Mouse (Mus musculus): ENCODE data around the gene Grm8. TPM values are rescaled to one million over a fixed set of nuclear protein-coding genes. Genes with fewer than 3 reads are reported as not detected.
A peak's percentile ranks its signal among the peaks of the same experiment; 100 is the strongest.
"Not testable (repeated sequence)": the region's sequence is repeated elsewhere in the genome, so short reads cannot be mapped to it uniquely, and the experiment has no call there.

The Grm8 gene
- polyA plus RNA-seq, 1 experiment from 2014 or later: 1.9 TPM

DNA sequence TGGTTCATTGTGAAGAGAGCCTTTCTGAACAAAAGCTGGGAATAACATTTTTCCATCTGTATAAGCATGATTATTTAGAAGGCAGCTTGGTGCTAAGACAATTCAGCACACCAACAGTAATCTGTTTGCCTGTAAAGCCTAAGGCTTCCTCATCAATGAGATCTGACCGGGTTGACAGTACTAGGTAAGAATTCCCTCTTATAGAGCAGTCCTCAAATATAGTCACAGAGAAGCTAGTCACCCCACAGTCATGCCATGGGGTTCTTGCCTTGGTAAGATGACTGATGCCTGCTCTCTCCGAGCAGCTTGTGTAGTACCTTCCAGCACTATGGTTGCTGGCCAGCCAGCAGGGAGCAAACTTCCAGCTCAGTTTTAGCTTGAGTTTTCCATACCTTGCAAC is 246.6 kb downstream of the Grm8 start:
- H3K9me3 ChIP-seq (ENCODE audit: control insufficient read depth, low read length): no peaks in the 10 kb centered on the region
- no peaks in the 10 kb centered on the region for H3K4me1 ChIP-seq (replicated peaks; ENCODE audit: control insufficient read depth, insufficient read depth, low read length)
- no peaks in the 10 kb centered on the region for H3K27me3 ChIP-seq (ENCODE audit: control insufficient read depth, insufficient read depth, low read length)
- no peak for DNase-seq (ENCODE audit: low spot score)
- no peak overlapping the region for H3K27ac ChIP-seq (ENCODE audit: low read depth, low read length)
- H3K9ac ChIP-seq (ENCODE audit: low read depth, low read length): no peak overlapping the region
- 91% methylated on average over 2 of the region's 2 CpGs for WGBS
- no peak overlapping the region for H3K4me2 ChIP-seq (replicated peaks; ENCODE audit: low read depth, low read length)
- no peak overlapping the region for H3K4me3 ChIP-seq (ENCODE audit: low read depth, low read length)
- H3K36me3 ChIP-seq (ENCODE audit: control insufficient read depth, insufficient read depth, low read length): no peaks in the 10 kb centered on the region
- ATAC-seq (ENCODE audit: low FRiP score): no peak

DNA sequence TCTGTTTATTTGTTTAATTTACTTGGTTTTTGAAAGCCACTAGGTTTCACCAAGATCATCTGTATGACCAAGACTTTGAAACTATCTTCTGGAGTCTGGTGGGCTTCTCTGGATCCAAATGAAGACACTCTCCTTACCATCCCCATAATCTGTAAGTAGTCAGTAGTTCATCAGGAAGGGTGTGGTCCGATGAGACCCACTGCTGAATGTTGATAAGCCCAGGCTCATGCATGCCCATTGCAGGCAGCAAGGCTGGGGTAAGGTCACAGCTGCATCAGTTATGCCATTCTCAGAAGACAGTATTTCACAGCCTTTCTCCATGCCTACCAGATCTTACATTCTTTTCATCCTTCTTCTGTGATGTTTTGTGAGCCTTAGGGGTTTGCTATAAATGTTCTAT is 247.1 kb downstream of the Grm8 start:
- H3K4me3 ChIP-seq (ENCODE audit: low read depth, low read length): no peak overlapping the region
- H3K4me2 ChIP-seq (replicated peaks; ENCODE audit: low read depth, low read length): no peak overlapping the region
- no peaks in the 10 kb centered on the region for H3K27me3 ChIP-seq (ENCODE audit: control insufficient read depth, insufficient read depth, low read length)
- 96% methylated on average over 1 of the region's 1 CpGs for WGBS
- no peak for ATAC-seq (ENCODE audit: low FRiP score)
- no peak for DNase-seq (ENCODE audit: low spot score)
- no peak overlapping the region for H3K9ac ChIP-seq (ENCODE audit: low read depth, low read length)
- H3K36me3 ChIP-seq (ENCODE audit: control insufficient read depth, insufficient read depth, low read length): no peaks in the 10 kb centered on the region
- no peaks in the 10 kb centered on the region for H3K9me3 ChIP-seq (ENCODE audit: control insufficient read depth, low read length)
- no peaks in the 10 kb centered on the region for H3K4me1 ChIP-seq (replicated peaks; ENCODE audit: control insufficient read depth, insufficient read depth, low read length)
- H3K27ac ChIP-seq (ENCODE audit: low read depth, low read length): no peak overlapping the region

DNA sequence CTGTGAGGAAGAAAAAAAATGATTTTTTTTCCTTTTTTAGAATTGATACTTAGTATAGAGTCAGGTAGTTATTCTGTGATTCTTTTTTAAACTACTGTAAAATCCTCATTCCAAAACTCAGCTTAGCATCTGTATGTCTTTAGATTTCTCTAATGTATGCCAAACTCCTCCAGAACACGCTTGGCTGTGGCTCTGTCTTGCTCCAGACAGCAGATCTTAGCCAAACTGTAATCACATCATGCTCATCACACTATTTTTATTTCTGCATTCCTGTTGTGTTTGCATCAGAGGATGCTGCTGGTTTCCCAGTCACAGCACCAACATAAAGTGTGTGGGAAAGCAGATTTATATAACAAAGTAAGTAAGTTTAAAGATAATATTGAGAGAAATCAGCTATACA is 249.2 kb downstream of the Grm8 start:
- no peaks in the 10 kb centered on the region for H3K9me3 ChIP-seq (ENCODE audit: control insufficient read depth, low read length)
- H3K4me2 ChIP-seq (replicated peaks; ENCODE audit: low read depth, low read length): no peak overlapping the region
- H3K27me3 ChIP-seq (ENCODE audit: control insufficient read depth, insufficient read depth, low read length): no peaks in the 10 kb centered on the region
- H3K27ac ChIP-seq (ENCODE audit: low read depth, low read length): no peak overlapping the region
- ATAC-seq (ENCODE audit: low FRiP score) (no peak), DNase-seq (ENCODE audit: low spot score) (no peak)
- no peaks in the 10 kb centered on the region for H3K36me3 ChIP-seq (ENCODE audit: control insufficient read depth, insufficient read depth, low read length)
- H3K9ac ChIP-seq (ENCODE audit: low read depth, low read length): no peak overlapping the region
- H3K4me1 ChIP-seq (replicated peaks; ENCODE audit: control insufficient read depth, insufficient read depth, low read length): no peaks in the 10 kb centered on the region
- H3K4me3 ChIP-seq (ENCODE audit: low read depth, low read length): no peak overlapping the region
- WGBS: 94% methylated on average over 1 of the region's 1 CpGs

DNA sequence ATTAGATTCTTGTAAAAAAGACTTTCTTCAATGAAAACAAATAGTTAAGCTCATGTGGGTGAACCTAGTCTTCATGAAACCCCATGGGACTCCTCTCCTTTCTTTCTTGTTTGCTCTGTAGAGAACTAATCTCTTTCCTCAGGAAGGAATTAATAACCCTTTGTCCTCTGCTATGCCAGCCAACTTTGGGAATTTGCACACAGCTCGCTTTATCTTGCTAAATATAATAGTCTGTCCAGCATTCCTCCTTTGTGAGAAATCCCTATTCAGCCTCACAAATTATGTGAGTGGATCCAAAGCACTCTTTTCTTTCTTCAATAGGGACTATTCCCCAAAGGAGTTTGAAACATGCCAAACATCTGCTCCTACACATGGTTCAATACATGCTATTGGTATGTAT is 285.3 kb downstream of the Grm8 start:
- Histone ChIP-seq H3K4me2 (replicated peaks; ENCODE audit: low read depth, low read length) (no peak overlapping the region), H3K27me3 (ENCODE audit: control insufficient read depth, insufficient read depth, low read length) (no peaks in the 10 kb centered on the region), H3K27ac (ENCODE audit: low read depth, low read length) (no peak overlapping the region), H3K36me3 (ENCODE audit: control insufficient read depth, insufficient read depth, low read length) (no peaks in the 10 kb centered on the region), H3K4me3 (ENCODE audit: low read depth, low read length) (no peak overlapping the region), H3K9ac (ENCODE audit: low read depth, low read length) (no peak overlapping the region), H3K4me1 (replicated peaks; ENCODE audit: control insufficient read depth, insufficient read depth, low read length) (no peaks in the 10 kb centered on the region), H3K9me3 (ENCODE audit: control insufficient read depth, low read length) (no peaks in the 10 kb centered on the region)
- ATAC-seq (ENCODE audit: low FRiP score) (peak; percentile 59; the same call in 1 of the 2 replicates), DNase-seq (ENCODE audit: low spot score) (no peak)
- WGBS: 57% methylated on average over 1 of the region's 1 CpGs

DNA sequence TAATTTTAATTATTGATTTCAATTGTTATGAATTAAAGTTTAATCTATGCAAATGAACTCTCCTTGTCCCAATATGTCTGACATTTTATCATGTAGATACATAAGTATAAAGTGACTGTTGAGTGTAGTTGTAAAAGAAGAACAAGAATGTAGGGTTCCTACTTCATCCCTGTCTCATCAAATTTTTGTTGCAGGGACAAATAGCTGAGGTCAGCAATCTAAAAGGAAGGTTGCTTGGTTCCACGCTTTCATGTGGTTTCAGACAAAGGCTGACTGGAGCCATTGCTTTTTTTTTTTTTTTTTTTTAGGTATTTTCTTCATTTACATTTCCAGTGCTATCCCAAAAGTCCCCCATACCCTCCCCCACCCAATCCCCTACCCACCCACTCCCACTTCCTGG is 298.8 kb downstream of the Grm8 start:
- no peaks in the 10 kb centered on the region for H3K27me3 ChIP-seq (ENCODE audit: control insufficient read depth, insufficient read depth, low read length)
- no peak overlapping the region for H3K4me3 ChIP-seq (ENCODE audit: low read depth, low read length)
- H3K9ac ChIP-seq (ENCODE audit: low read depth, low read length): no peak overlapping the region
- ATAC-seq (ENCODE audit: low FRiP score) (no peak), DNase-seq (ENCODE audit: low spot score) (no peak)
- H3K4me1 ChIP-seq (replicated peaks; ENCODE audit: control insufficient read depth, insufficient read depth, low read length): no peaks in the 10 kb centered on the region
- H3K4me2 ChIP-seq (replicated peaks; ENCODE audit: low read depth, low read length): no peak overlapping the region
- H3K27ac ChIP-seq (ENCODE audit: low read depth, low read length): no peak overlapping the region
- 83% methylated on average over 1 of the region's 1 CpGs for WGBS
- H3K9me3 ChIP-seq (ENCODE audit: control insufficient read depth, low read length): no peaks in the 10 kb centered on the region
- no peaks in the 10 kb centered on the region for H3K36me3 ChIP-seq (ENCODE audit: control insufficient read depth, insufficient read depth, low read length)

DNA sequence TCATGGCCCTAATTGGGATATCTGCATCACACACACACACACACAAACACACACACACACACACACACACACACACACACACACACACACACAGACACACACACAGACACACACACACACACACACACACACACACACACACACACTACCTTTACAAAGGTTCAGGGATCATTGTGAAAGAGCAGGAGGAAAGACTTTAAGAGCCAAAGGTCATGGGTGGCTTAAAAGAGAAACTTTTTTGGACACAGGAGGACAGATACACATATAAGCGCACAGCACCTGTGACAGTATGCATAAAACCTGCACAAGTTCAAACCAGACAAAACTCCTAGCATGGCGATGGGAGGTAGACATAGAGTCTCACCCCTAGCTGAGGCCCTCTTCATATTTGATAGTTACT is 315.2 kb downstream of the Grm8 start:
- 90% methylated on average over 2 of the region's 2 CpGs for WGBS
- H3K27me3 ChIP-seq (ENCODE audit: control insufficient read depth, insufficient read depth, low read length); H3K4me3 ChIP-seq (ENCODE audit: low read depth, low read length); DNase-seq (ENCODE audit: low spot score); ATAC-seq (ENCODE audit: low FRiP score); H3K4me2 ChIP-seq (replicated peaks; ENCODE audit: low read depth, low read length); H3K27ac ChIP-seq (ENCODE audit: low read depth, low read length); H3K9ac ChIP-seq (ENCODE audit: low read depth, low read length); H3K4me1 ChIP-seq (replicated peaks; ENCODE audit: control insufficient read depth, insufficient read depth, low read length); H3K36me3 ChIP-seq (ENCODE audit: control insufficient read depth, insufficient read depth, low read length); H3K9me3 ChIP-seq (ENCODE audit: control insufficient read depth, low read length): not testable (repeated sequence)

DNA sequence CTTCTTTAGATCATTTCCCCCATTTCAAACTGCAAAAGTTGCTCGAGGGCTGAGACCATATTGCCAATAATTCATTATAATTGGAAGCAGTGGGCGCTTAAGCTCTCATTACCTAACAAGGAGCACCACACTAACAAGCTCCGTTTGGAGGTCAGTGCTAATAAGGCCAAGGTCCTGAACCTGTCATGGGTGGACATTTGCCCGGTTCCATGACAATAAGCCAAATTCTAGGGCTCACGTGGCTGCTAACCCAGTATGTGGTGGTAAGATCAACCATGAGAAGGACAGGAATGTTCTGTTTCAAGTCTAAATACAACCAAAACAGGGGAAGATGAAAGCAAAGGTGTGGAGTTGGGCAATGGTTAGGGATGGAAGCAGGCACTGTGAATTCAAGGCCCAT is 322.2 kb downstream of the Grm8 start:
- Histone ChIP-seq H3K36me3 (ENCODE audit: control insufficient read depth, insufficient read depth, low read length) (no peaks in the 10 kb centered on the region), H3K4me1 (replicated peaks; ENCODE audit: control insufficient read depth, insufficient read depth, low read length) (no peaks in the 10 kb centered on the region), H3K4me3 (ENCODE audit: low read depth, low read length) (no peak overlapping the region), H3K9me3 (ENCODE audit: control insufficient read depth, low read length) (no peaks in the 10 kb centered on the region), H3K4me2 (replicated peaks; ENCODE audit: low read depth, low read length) (no peak overlapping the region), H3K27me3 (ENCODE audit: control insufficient read depth, insufficient read depth, low read length) (no peaks in the 10 kb centered on the region), H3K9ac (ENCODE audit: low read depth, low read length) (no peak overlapping the region), H3K27ac (ENCODE audit: low read depth, low read length) (no peak overlapping the region)
- ATAC-seq (ENCODE audit: low FRiP score): no peak
- WGBS: 84% methylated on average over 5 of the region's 5 CpGs
- no peak for DNase-seq (ENCODE audit: low spot score)

DNA sequence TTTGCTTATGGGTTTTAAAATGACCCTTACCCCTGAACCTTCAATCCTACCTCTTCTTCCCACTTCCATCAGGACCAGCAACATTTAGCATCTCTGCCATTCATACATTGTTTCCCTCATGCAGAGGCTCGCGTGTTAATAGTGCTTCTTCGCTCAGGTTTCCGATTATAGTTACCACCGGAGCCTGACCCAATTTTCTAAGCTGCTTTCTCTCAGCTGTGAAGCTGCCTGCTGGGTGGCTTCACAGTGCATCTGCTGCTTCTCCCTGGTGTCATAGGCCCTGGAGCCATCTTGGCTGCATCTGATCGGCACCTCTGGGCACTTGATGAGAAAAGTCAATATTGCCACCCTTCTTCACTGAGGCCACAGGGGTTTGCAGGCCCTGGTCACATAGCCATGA is 325.0 kb downstream of the Grm8 start:
- no peak overlapping the region for H3K9ac ChIP-seq (ENCODE audit: low read depth, low read length)
- H3K4me3 ChIP-seq (ENCODE audit: low read depth, low read length): no peak overlapping the region
- no peaks in the 10 kb centered on the region for H3K36me3 ChIP-seq (ENCODE audit: control insufficient read depth, insufficient read depth, low read length)
- DNase-seq (ENCODE audit: low spot score) (no peak), ATAC-seq (ENCODE audit: low FRiP score) (no peak)
- no peaks in the 10 kb centered on the region for H3K4me1 ChIP-seq (replicated peaks; ENCODE audit: control insufficient read depth, insufficient read depth, low read length)
- H3K27me3 ChIP-seq (ENCODE audit: control insufficient read depth, insufficient read depth, low read length): no peaks in the 10 kb centered on the region
- H3K9me3 ChIP-seq (ENCODE audit: control insufficient read depth, low read length): no peaks in the 10 kb centered on the region
- no peak overlapping the region for H3K27ac ChIP-seq (ENCODE audit: low read depth, low read length)
- 80% methylated on average over 6 of the region's 6 CpGs for WGBS
- no peak overlapping the region for H3K4me2 ChIP-seq (replicated peaks; ENCODE audit: low read depth, low read length)

DNA sequence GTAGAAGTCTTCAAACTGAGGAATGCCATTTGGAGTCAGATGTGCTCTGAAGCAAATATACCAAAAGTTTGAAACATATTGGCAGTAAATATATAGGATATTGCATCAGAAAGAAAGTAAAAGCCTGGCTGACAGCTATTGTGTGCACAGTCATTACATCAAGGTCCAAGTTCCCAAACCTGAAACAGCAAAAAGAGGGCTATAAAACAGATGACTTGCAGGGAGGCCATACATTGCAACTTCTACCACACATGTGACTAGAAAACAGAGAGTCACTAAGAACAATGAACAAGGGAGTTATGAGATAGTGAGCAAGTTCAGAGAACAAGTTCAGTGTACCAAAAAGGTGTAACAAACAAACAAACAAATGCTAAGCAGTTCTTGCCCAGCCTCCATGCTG is 328.2 kb downstream of the Grm8 start:
- no peak overlapping the region for H3K9ac ChIP-seq (ENCODE audit: low read depth, low read length)
- no peak overlapping the region for H3K27ac ChIP-seq (ENCODE audit: low read depth, low read length)
- H3K4me1 ChIP-seq (replicated peaks; ENCODE audit: control insufficient read depth, insufficient read depth, low read length): no peaks in the 10 kb centered on the region
- DNase-seq (ENCODE audit: low spot score) (no peak), ATAC-seq (ENCODE audit: low FRiP score) (no peak)
- H3K4me3 ChIP-seq (ENCODE audit: low read depth, low read length): no peak overlapping the region
- H3K9me3 ChIP-seq (ENCODE audit: control insufficient read depth, low read length): no peaks in the 10 kb centered on the region
- H3K36me3 ChIP-seq (ENCODE audit: control insufficient read depth, insufficient read depth, low read length): no peaks in the 10 kb centered on the region
- H3K4me2 ChIP-seq (replicated peaks; ENCODE audit: low read depth, low read length): no peak overlapping the region
- H3K27me3 ChIP-seq (ENCODE audit: control insufficient read depth, insufficient read depth, low read length): no peaks in the 10 kb centered on the region
